Mouse (Mus musculus): Measurements from ENCODE around the gene Cxcl12. TPM values are rescaled to one million over a fixed set of nuclear protein-coding genes. Genes with fewer than 3 reads are reported as not detected.

The Cxcl12 gene
- polyA plus RNA-seq, 1 experiment from 2014 or later: 8.7 TPM

GRCm38 (mm10) chr6:117156846-117157245 lies 11.5 kb upstream of the Cxcl12 start:
- ATAC-seq (no peak), DNase-seq (ENCODE audit: low read depth, low spot score) (no peak)
- ChIA-PET CTCF (no interaction called here), POLR2A (no interaction called here)
- in situ Hi-C loops (cut with MboI; ENCODE audit: low pct_unique_long_range_greater_than_20kb): loop anchor here (5.0 kb wide), 1 partner anchor 505 kb away; the partner anchor contains the start of gene Depp1
- no peak for TF ChIP-seq CTCF (IDR thresholded peaks at IDR 0.05)
- H3K27me3 ChIP-seq: no peaks in the 10 kb centered on the region

DNA sequence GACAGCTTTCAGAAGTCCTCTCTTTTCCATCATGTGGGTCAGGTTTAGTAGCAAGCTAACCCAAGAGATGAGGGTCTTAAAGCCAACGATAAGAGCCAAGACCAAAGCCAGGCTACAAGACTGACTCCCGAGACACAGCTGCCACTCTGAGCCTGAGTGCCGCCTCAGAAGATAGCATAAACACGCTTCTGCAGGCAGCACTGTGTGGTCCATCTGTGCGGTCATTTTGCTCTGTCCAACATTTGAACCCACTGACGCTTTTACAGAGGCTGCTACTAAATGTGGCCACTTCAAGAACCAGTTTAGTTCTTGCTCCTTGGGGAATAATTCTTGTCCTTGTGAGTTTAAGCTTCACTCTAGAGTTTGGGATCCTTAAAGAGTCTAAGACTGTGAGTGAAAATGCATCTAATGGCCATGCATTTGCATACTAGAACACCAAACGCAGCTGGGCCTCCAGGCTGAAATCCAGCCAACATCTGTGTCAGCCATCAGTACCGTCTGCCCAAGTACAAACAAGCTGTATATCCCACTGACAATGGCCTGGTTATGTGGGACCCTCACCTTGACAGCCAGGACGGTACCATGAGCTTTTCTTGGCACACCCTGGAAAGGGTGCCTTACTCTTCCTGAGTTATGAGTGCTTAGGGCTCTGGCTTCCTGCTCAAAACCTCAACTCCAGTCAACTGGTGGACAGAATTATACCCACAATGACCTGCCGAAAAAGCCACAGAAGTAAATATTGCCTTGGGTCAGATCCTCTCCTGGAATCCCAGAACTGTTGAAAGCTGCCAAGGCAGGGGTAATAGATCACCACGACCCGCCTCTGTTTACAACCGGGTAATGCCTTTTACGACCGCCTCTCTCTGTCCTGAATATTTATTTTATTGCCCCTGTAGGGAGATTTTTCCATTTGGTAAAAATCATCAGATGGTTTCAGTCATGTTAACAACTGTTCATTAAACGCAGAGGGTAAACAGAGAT lies 8.3 kb upstream of the Cxcl12 start:
- CTCF ChIA-PET: interaction anchor here (1.2 to 1.5 kb wide), 3 partner anchors 50 to 392 kb away, joined by 3 to 4 read pairs (median 4); no protein-coding TSS in a partner anchor
- POLR2A ChIA-PET: no interaction called here
- in situ Hi-C loops (cut with MboI; ENCODE audit: low pct_unique_long_range_greater_than_20kb): loop anchor here (5.0 to 10.0 kb wide), 5 partner anchors 63 to 667 kb away; partner anchors contain the start of gene Depp1
- no peaks in the 10 kb centered on the region for H3K27me3 ChIP-seq
- DNase-seq (ENCODE audit: low read depth, low spot score) (no peak), ATAC-seq (peak; percentile 31)
- no peak for TF ChIP-seq CTCF (IDR thresholded peaks at IDR 0.05)

DNA sequence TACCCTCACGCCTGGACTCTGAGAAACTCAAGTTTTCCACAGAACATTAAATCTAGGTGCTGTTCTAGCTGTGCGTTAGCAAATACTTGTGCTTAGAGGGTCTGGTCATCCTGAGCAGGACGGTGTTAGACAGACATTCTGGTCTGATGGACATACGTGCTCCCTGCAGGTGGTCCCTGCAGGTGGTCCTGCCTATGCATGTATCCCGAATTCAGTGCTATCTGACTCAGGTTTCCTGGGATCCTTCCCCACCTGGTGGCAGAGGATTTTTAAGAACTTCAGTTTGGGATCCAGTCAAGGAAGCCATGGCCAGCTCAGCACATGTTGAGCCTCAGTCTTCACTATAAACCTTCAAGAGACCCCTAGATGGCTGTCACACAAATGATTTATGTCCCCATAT lies 4.8 kb upstream of the Cxcl12 start:
- ChIA-PET POLR2A (interaction anchor here (0.6 kb wide), 2 partner anchors 110 to 1791 kb away, joined by 3 read pairs; no protein-coding TSS in a partner anchor), CTCF (no interaction called here)
- H3K27me3 ChIP-seq: no peaks in the 10 kb centered on the region
- DNase-seq (ENCODE audit: low read depth, low spot score) (no peak), ATAC-seq (no peak)
- TF ChIP-seq CTCF (IDR thresholded peaks at IDR 0.05): no peak
- in situ Hi-C loops (cut with MboI; ENCODE audit: low pct_unique_long_range_greater_than_20kb): loop anchor here (5.0 to 10.0 kb wide), 4 partner anchors 66 to 664 kb away; no protein-coding TSS in a partner anchor

DNA sequence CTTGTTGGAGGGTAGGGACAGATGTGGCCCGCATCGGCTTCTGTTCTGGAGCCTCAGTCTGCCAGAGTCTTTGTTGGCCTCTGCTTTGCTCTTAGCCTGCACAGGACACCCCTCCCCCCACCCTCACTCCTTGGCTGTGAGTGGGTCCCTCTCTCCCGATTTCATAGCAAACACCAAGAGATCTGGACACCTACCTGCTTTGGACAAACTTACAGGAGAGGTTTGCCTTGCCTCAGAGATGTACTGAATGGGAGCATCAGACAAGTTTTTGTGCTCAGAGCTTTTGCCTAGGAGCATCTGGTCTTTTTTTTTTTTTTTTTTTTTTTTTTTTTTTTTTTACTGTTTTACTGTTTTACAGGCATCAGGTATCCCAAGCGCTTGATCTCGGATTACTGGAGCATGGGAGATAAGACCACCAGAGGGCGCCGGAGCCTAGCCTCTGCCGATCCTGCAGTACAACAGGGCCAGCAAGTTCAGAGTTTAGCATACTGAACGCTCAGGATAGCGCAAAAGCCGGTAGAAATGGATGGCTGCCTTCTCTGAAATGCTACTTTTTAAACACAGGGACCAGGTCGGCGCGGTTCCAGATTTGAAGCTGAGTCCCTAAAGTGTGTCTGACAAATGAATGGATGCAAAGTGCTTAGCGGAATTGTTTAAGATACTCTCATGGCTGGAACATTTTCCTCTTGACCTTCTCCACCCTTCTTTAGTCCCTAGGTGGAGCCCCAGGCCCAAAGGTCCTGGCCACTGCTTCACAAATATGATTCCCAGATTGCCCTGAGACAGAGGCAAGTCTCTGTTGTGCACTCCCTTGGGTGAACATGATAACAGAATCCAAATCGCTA lies 1.5 kb upstream of the Cxcl12 start:
- ATAC-seq (peak; percentile 26), DNase-seq (ENCODE audit: low read depth, low spot score) (no peak)
- ChIA-PET POLR2A (interaction anchor here (0.6 to 0.7 kb wide), 2 partner anchors 347 to 452 kb away, joined by 4 to 8 read pairs; no protein-coding TSS in a partner anchor), CTCF (interaction anchor here (0.6 to 1.8 kb wide), 6 partner anchors 41 to 490 kb away, joined by 3 to 6 read pairs (median 4); no protein-coding TSS in a partner anchor)
- H3K27me3 ChIP-seq: no peaks in the 10 kb centered on the region
- no peak for TF ChIP-seq CTCF (IDR thresholded peaks at IDR 0.05)
- in situ Hi-C loops (cut with MboI; ENCODE audit: low pct_unique_long_range_greater_than_20kb): loop anchor here (10.0 kb wide), 1 partner anchor 202 kb away; no protein-coding TSS in a partner anchor

- CTCF ChIA-PET: interaction anchor here (0.6 to 1.8 kb wide), 6 partner anchors 40 to 399 kb away, joined by 3 to 6 read pairs (median 3); no protein-coding TSS in a partner anchor
- DNase-seq (ENCODE audit: low read depth, low spot score) (no peak), ATAC-seq (no peak)
- no peaks in the 10 kb centered on the region for H3K27me3 ChIP-seq
- POLR2A ChIA-PET: no interaction called here
- no peak for TF ChIP-seq CTCF (IDR thresholded peaks at IDR 0.05)
- in situ Hi-C loops (cut with MboI; ENCODE audit: low pct_unique_long_range_greater_than_20kb): loop anchor here (10.0 kb wide), 1 partner anchor 203 kb away; no protein-coding TSS in a partner anchor
Observed at GRCm38 (mm10) chr6:117167426-117167730, 957 bp upstream of the Cxcl12 start.

- DNase-seq (ENCODE audit: low read depth, low spot score) (no peak), ATAC-seq (peak; percentile 4)
- CTCF ChIA-PET: interaction anchor here (2.4 kb wide), 1 partner anchor 658 kb away, joined by 7 read pairs; no protein-coding TSS in a partner anchor
- no peak for TF ChIP-seq CTCF (IDR thresholded peaks at IDR 0.05)
- POLR2A ChIA-PET: interaction anchor here (1.2 kb wide), 2 partner anchors 13 to 81 kb away, joined by 3 read pairs; no protein-coding TSS in a partner anchor
- in situ Hi-C loops (cut with MboI; ENCODE audit: low pct_unique_long_range_greater_than_20kb): loop anchor here (10.0 kb wide), 1 partner anchor 204 kb away; no protein-coding TSS in a partner anchor
- H3K27me3 ChIP-seq: no peaks in the 10 kb centered on the region
Observed at GRCm38 (mm10) chr6:117169051-117169909, 945 bp downstream of the Cxcl12 start.

DNA sequence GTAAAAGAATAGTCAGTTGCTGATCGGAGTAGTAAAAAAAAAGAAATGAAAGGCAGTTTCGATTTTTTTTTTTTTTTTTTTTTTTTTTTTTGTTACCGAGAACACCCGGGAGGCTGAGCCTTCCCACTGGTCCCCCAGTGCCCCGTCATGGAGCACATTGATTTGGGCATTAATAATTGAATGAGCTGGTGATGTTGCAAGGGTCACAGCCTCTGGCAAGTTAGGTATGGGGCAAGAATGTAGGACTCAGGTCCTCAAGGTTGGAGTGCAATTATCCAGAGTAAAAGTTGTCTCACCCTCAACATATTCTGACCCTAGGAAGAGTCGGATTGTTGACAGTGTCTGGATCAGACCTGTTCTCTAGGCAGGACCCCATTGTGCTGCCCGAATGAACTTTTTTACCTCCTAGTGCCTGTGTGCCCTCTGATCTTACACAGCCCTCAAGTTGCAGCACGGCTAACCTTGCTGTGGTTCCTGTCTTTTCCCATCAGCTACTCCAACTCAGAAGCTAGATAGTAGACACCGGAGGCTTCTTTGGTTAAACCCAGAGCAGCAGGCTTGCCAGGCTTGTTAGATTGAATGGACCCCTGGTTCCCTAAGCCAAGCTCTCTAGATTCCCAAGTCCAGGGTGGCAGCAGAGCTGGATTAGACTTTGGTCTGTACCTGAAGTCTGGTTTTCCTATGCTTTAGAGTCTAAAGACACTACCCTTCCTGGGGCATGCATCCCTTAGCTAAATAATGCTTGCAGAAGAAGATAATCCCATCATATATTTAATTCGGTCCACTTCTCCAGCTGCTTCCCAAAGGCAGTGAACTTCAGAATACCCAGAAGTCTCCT lies 1.8 kb downstream of the Cxcl12 start:
- H3K27me3 ChIP-seq: no peaks in the 10 kb centered on the region
- ATAC-seq (no peak), DNase-seq (ENCODE audit: low read depth, low spot score) (no peak)
- ChIA-PET CTCF (interaction anchor here (2.4 kb wide), 1 partner anchor 658 kb away, joined by 7 read pairs; no protein-coding TSS in a partner anchor), POLR2A (interaction anchor here (1.2 kb wide), 1 partner anchor 13 kb away, joined by 3 read pairs; no protein-coding TSS in a partner anchor)
- TF ChIP-seq CTCF (IDR thresholded peaks at IDR 0.05): no peak
- in situ Hi-C loops (cut with MboI; ENCODE audit: low pct_unique_long_range_greater_than_20kb): loop anchor here (5.0 to 10.0 kb wide), 4 partner anchors 205 to 515 kb away; no protein-coding TSS in a partner anchor

GRCm38 (mm10) chr6:117172358-117172757 lies 4.0 kb downstream of the Cxcl12 start:
- in situ Hi-C loops (cut with MboI; ENCODE audit: low pct_unique_long_range_greater_than_20kb): loop anchor here (5.0 to 10.0 kb wide), 3 partner anchors 262 to 512 kb away; no protein-coding TSS in a partner anchor
- POLR2A ChIA-PET: no interaction called here
- CTCF ChIA-PET: interaction anchor here (1.3 to 1.4 kb wide), 2 partner anchors 18 to 397 kb away, joined by 4 to 6 read pairs; no protein-coding TSS in a partner anchor
- ATAC-seq (no peak), DNase-seq (ENCODE audit: low read depth, low spot score) (no peak)
- no peak for TF ChIP-seq CTCF (IDR thresholded peaks at IDR 0.05)
- H3K27me3 ChIP-seq: no peaks in the 10 kb centered on the region
